Mouse (Mus musculus) MEL (cell line): Measurements from ENCODE around the gene Pard3. TPM values are rescaled to one million over a fixed set of nuclear protein-coding genes. Genes with fewer than 3 reads are reported as not detected.

ENCODE experiments used
- DNase-seq: peaks from one replicate; pipeline ENCODE4 v3.0.0; 2011; ENCODE audit warnings: low read depth, low spot score
- H3K27ac ChIP-seq: 2 replicates; pipeline ENCODE4 v1.5.1; 2012; ENCODE audit warnings: low read depth, mild to moderate bottlenecking, control low read depth, low read length, moderate library complexity; ENCODE audit not compliant: control insufficient read depth
- H3K27me3 ChIP-seq, 2 experiments: fragments of 150-350 bp in 1 of 2; sonication (generic) in 1 of 2; 2 replicates each; pipeline ENCODE4 v1.6.1; 2012; ENCODE audit warnings: low read length in 2 of 2, mild to moderate bottlenecking in 2 of 2, improper control_type of control experiment in 1 of 2, moderate library complexity in 1 of 2; ENCODE audit not compliant: insufficient read depth in 2 of 2, control insufficient read depth in 1 of 2
- H3K36me3 ChIP-seq, 2 experiments: 2 replicates each; pipeline ENCODE4 v1.6.1; 2012 to 2014; ENCODE audit warnings: low read length in 2 of 2, improper control_type of control experiment in 1 of 2, inconsistent platforms in 1 of 2, mild to moderate bottlenecking in 1 of 2; ENCODE audit not compliant: insufficient read depth in 2 of 2, control insufficient read depth in 1 of 2
- H3K4me1 ChIP-seq, 2 experiments: fragments of 150-350 bp in 1 of 2; sonication (generic) in 1 of 2; 2 replicates each; pipeline ENCODE4 v1.6.1; 2012; ENCODE audit warnings: low read length in 2 of 2, improper control_type of control experiment in 1 of 2, mild to moderate bottlenecking in 1 of 2; ENCODE audit not compliant: insufficient read depth in 2 of 2, control insufficient read depth in 1 of 2
- H3K4me3 ChIP-seq, 2 experiments: fragments of 150-350 bp in 1 of 2; sonication (generic) in 1 of 2; 2 replicates each; pipeline ENCODE4 v1.5.1; 2012; ENCODE audit warnings: low read depth in 2 of 2, low read length in 2 of 2, mild to moderate bottlenecking in 2 of 2, moderate library complexity in 2 of 2, control low read depth in 1 of 2, improper control_type of control experiment in 1 of 2; ENCODE audit not compliant: control insufficient read depth in 1 of 2, insufficient read depth in 1 of 2
- H3K79me2 ChIP-seq: 2 replicates; pipeline ENCODE4 v1.6.1; 2012; ENCODE audit warnings: mild to moderate bottlenecking, low read length, moderate library complexity; ENCODE audit not compliant: control insufficient read depth, poor library complexity, insufficient read depth
- H3K9ac ChIP-seq: 2 replicates; pipeline ENCODE4 v1.6.1; 2012; ENCODE audit warnings: low read depth, mild to moderate bottlenecking, control low read depth, low read length, moderate library complexity; ENCODE audit not compliant: control insufficient read depth, poor library complexity, severe bottlenecking
- H3K9me3 ChIP-seq: fragments of 150-350 bp; sonication (generic); replicated peaks from 2 replicates; pipeline ENCODE4 v1.6.1; 2012; ENCODE audit warnings: mild to moderate bottlenecking, low read length, improper control_type of control experiment, moderate library complexity; ENCODE audit not compliant: insufficient read depth
- BHLHE40 ChIP-seq: IDR thresholded peaks from 2 replicates; pipeline ENCODE4 v1.6.1; 2012; ENCODE audit warnings: low read depth, mild to moderate bottlenecking, inconsistent platforms, low read length, improper control_type of control experiment, borderline replicate concordance
- CTCF ChIP-seq, 3 experiments: IDR thresholded peaks in 2 of 3; conservative IDR thresholded peaks in 1 of 3; 2 replicates each; pipeline ENCODE4 v1.5.1; 2011 to 2012; ENCODE audit warnings: low read length in 3 of 3, low read depth in 2 of 3, mild to moderate bottlenecking in 2 of 3, improper control_type of control experiment in 1 of 3, inconsistent platforms in 1 of 3, mixed read lengths in 1 of 3, moderate library complexity in 1 of 3; ENCODE audit not compliant: control insufficient read depth in 1 of 3, insufficient read depth in 1 of 3, poor library complexity in 1 of 3, severe bottlenecking in 1 of 3
- E2F4 ChIP-seq: IDR thresholded peaks from 2 replicates; pipeline ENCODE4 v1.6.1; 2011; ENCODE audit warnings: low read depth, low read length, improper control_type of control experiment, borderline replicate concordance
- ELF1 ChIP-seq: IDR thresholded peaks from 2 replicates; pipeline ENCODE4 v1.6.1; 2014; ENCODE audit warnings: low read depth, mild to moderate bottlenecking, inconsistent platforms, low read length, improper control_type of control experiment, moderate library complexity
- EP300 ChIP-seq, 2 experiments: IDR thresholded peaks; 2 replicates each; pipeline ENCODE4 v1.6.1; 2011; ENCODE audit warnings: improper control_type of control experiment in 2 of 2, low read length in 2 of 2, low read depth in 1 of 2, mild to moderate bottlenecking in 1 of 2
- ETS1 ChIP-seq: IDR thresholded peaks from 2 replicates; pipeline ENCODE4 v1.6.1; 2012; ENCODE audit warnings: low read depth, mild to moderate bottlenecking, inconsistent platforms, low read length, improper control_type of control experiment, moderate library complexity
- GABPA ChIP-seq: IDR thresholded peaks from 2 replicates; pipeline ENCODE4 v1.6.1; 2012; ENCODE audit warnings: low read depth, mild to moderate bottlenecking, inconsistent platforms, low read length, improper control_type of control experiment, moderate library complexity
- GATA1 ChIP-seq: IDR thresholded peaks from 2 replicates; pipeline ENCODE4 v1.6.1; 2011; ENCODE audit warnings: low read depth, low read length, improper control_type of control experiment
- HCFC1 ChIP-seq: IDR thresholded peaks from 2 replicates; pipeline ENCODE4 v1.6.1; 2012; ENCODE audit warnings: low read depth, mild to moderate bottlenecking, inconsistent platforms, low read length, improper control_type of control experiment, moderate library complexity
- JUND ChIP-seq: IDR thresholded peaks from 2 replicates; pipeline ENCODE4 v1.6.1; 2011; ENCODE audit warnings: low read depth, mild to moderate bottlenecking, improper control_type of control experiment, low read length
- KAT2A ChIP-seq: conservative IDR thresholded peaks from 2 replicates; pipeline ENCODE4 v1.6.1; 2012; ENCODE audit warnings: low read depth, low read length, improper control_type of control experiment, inconsistent platforms
- MAFK ChIP-seq: IDR thresholded peaks from 2 replicates; pipeline ENCODE4 v1.6.1; 2011; ENCODE audit warnings: low read depth, mild to moderate bottlenecking, low read length, improper control_type of control experiment, borderline replicate concordance
- MAZ ChIP-seq: IDR thresholded peaks from 2 replicates; pipeline ENCODE4 v1.6.1; 2012; ENCODE audit warnings: low read depth, mild to moderate bottlenecking, inconsistent platforms, low read length, improper control_type of control experiment
- MYB ChIP-seq: IDR thresholded peaks from 2 replicates; pipeline ENCODE4 v1.6.1; 2011; ENCODE audit warnings: mild to moderate bottlenecking, low read depth, low read length, improper control_type of control experiment
- MYC ChIP-seq: IDR thresholded peaks from 2 replicates; pipeline ENCODE4 v1.6.1; 2011; ENCODE audit warnings: low read depth, mild to moderate bottlenecking, low read length, improper control_type of control experiment, moderate library complexity
- NRF1 ChIP-seq: IDR thresholded peaks from 2 replicates; pipeline ENCODE4 v1.6.1; 2014; ENCODE audit warnings: low read depth, mild to moderate bottlenecking, inconsistent platforms, low read length, improper control_type of control experiment, moderate library complexity; ENCODE audit not compliant: poor library complexity, insufficient read depth, severe bottlenecking
- POLR2A ChIP-seq, 2 experiments: IDR thresholded peaks; 2 replicates each; pipeline ENCODE4 v1.6.1; 2011 to 2012; ENCODE audit warnings: low read length in 2 of 2, mild to moderate bottlenecking in 2 of 2, control low read depth in 1 of 2, improper control_type of control experiment in 1 of 2, low read depth in 1 of 2, moderate library complexity in 1 of 2; ENCODE audit not compliant: control insufficient read depth in 1 of 2, insufficient read depth in 1 of 2, poor library complexity in 1 of 2
- POLR2AphosphoS2 ChIP-seq: IDR thresholded peaks from 2 replicates; pipeline ENCODE4 v1.6.1; 2011; ENCODE audit warnings: low read length, improper control_type of control experiment
- POLR2AphosphoS5 ChIP-seq: IDR thresholded peaks from 2 replicates; pipeline ENCODE4 v1.6.1; 2012; ENCODE audit warnings: low read depth, borderline replicate concordance, mild to moderate bottlenecking, inconsistent platforms, low read length, moderate library complexity, mixed read lengths
- RCOR1 ChIP-seq: IDR thresholded peaks from 2 replicates; pipeline ENCODE4 v1.6.1; 2012; ENCODE audit warnings: low read depth, mild to moderate bottlenecking, inconsistent platforms, low read length, improper control_type of control experiment
- SIN3A ChIP-seq: IDR thresholded peaks from 2 replicates; pipeline ENCODE4 v1.6.1; 2012; ENCODE audit warnings: low read length, improper control_type of control experiment, inconsistent platforms
- TCF12 ChIP-seq: IDR thresholded peaks from 2 replicates; pipeline ENCODE4 v1.6.1; 2014; ENCODE audit warnings: low read depth, mild to moderate bottlenecking, inconsistent platforms, low read length, improper control_type of control experiment, moderate library complexity
- USF1 ChIP-seq: IDR thresholded peaks from 2 replicates; pipeline ENCODE4 v1.6.1; 2014; ENCODE audit warnings: low read depth, mild to moderate bottlenecking, inconsistent platforms, low read length, improper control_type of control experiment, moderate library complexity
- ZC3H11A ChIP-seq: IDR thresholded peaks from 2 replicates; pipeline ENCODE4 v1.6.1; 2012; ENCODE audit warnings: low read depth, mild to moderate bottlenecking, inconsistent platforms, low read length, improper control_type of control experiment
- ZMIZ1 ChIP-seq: IDR thresholded peaks from 2 replicates; pipeline ENCODE4 v1.6.1; 2012; ENCODE audit warnings: low read depth, mild to moderate bottlenecking, inconsistent platforms, low read length, improper control_type of control experiment, moderate library complexity
- polyA plus RNA-seq, 2 experiments: library from polyadenylated mRNA; stranded (reverse) in 1 of 2; unstranded in 1 of 2; fragments of >175 nt in 1 of 2; fragments of >200 nt in 1 of 2; gene quantifications; 2 replicates each; pipeline versions ENCODE4 v1.2.1 to v1.2.4; 2012; ENCODE audit warnings: low replicate concordance in 2 of 2, low read depth in 1 of 2; ENCODE audit not compliant: insufficient read length in 2 of 2, insufficient read depth in 1 of 2, missing spikeins in 1 of 2
- total RNA-seq: library from RNA; depleted of rRNA; stranded (reverse); fragments of 300-350 nt; gene quantifications from 2 replicates; pipeline ENCODE4 v1.2.3, GENCODE M21; 2012

Gene Pard3
- total and polyA plus RNA-seq, 3 experiments, result not detected

GRCm38 (mm10) chr8:127123391-127123790 lies 59.7 kb downstream of the Pard3 start:
- DNase-seq, result no peak
- no peak overlapping the region for H3K4me3 ChIP-seq
- H3K36me3 ChIP-seq, result no peaks in the 10 kb centered on the region
- no peak overlapping the region for H3K27ac ChIP-seq
- H3K79me2 ChIP-seq, result no peaks in the 10 kb centered on the region
- H3K9ac ChIP-seq, result no peak overlapping the region
- H3K27me3 ChIP-seq, result no peaks in the 10 kb centered on the region
- TF ChIP-seq MYB (no peak), MAFK (no peak), ZC3H11A (no peak), ETS1 (no peak), MAZ (no peak), USF1 (no peak), POLR2AphosphoS5 (no peak), E2F4 (no peak), GABPA (no peak), ELF1 (no peak), MYC (no peak), KAT2A (no peak), POLR2AphosphoS2 (no peak), HCFC1 (no peak), EP300 (IDR thresholded peaks at IDR 0.05; ENCODE audit: low read depth in 1 of 2, low read length in 2 of 2) (no peak), JUND (no peak), CTCF (IDR thresholded peaks at IDR 0.05 in 2 of 3, conservative IDR thresholded peaks at IDR 0.05 in 1 of 3; ENCODE audit: control insufficient read depth in 1 of 3, insufficient read depth in 1 of 3, low read depth in 2 of 3, low read length in 3 of 3, poor library complexity in 1 of 3, severe bottlenecking in 1 of 3) (no peak), POLR2A (IDR thresholded peaks at IDR 0.05; ENCODE audit: control insufficient read depth in 1 of 2, insufficient read depth in 1 of 2, low read depth in 1 of 2, low read length in 2 of 2, poor library complexity in 1 of 2) (no peak), SIN3A (no peak), NRF1 (no peak)
- TF ChIP-seq, all 39 proteins: peak for 0
- no peaks in the 10 kb centered on the region for H3K9me3 ChIP-seq
- H3K4me1 ChIP-seq, result no peaks in the 10 kb centered on the region

- H3K4me3 ChIP-seq, result no peak overlapping the region
- H3K4me1 ChIP-seq, result no peaks in the 10 kb centered on the region
- H3K27me3 ChIP-seq, result no peaks in the 10 kb centered on the region
- H3K27ac ChIP-seq, result no peak overlapping the region
- H3K36me3 ChIP-seq, result no peaks in the 10 kb centered on the region
- DNase-seq, result no peak
- TF ChIP-seq GATA1 (no peak), KAT2A (no peak), ZMIZ1 (no peak), MAFK (no peak), RCOR1 (no peak), TCF12 (no peak), BHLHE40 (no peak), EP300 (IDR thresholded peaks at IDR 0.05; ENCODE audit: low read depth in 1 of 2, low read length in 2 of 2) (no peak)
- no peaks in the 10 kb centered on the region for H3K79me2 ChIP-seq
- no peak overlapping the region for H3K9ac ChIP-seq
- no peaks in the 10 kb centered on the region for H3K9me3 ChIP-seq
Measured at GRCm38 (mm10) chr8:127124795-127125194, 61.1 kb downstream of the Pard3 start.
